Mouse (Mus musculus) brain, embryonic 18.5 days (tissue): ENCODE measurements around the gene Hmgcr.
"Not testable (repeated sequence)": the region's sequence is repeated elsewhere in the genome, so short reads cannot be mapped to it uniquely, and the experiment has no call there.

Source experiments
- DNase-seq: peaks from one replicate; pipeline ENCODE4 v3.0.0-alpha.2; 2012; ENCODE audit warnings: low read depth, low spot score

Gene Hmgcr

DNA sequence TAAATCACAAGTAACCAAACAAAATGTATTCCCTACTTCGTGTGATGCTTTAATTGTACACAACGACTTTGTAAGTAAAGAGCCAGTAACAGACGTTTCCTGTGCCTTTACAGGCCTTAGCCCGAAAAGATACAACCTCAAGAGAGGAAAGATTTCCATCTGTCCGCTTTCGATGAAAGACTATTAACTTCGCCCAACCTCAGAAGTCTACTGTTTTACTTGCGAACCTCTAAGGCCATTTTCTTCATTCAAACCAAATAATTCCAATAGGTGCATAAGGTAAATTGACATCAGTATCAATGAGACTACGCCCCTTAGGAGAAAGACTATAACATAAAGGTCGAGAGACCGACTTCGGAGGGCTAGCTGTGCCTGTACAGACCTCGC, 724 bp downstream of the Hmgcr start:
- DNase-seq, result no peak

DNA sequence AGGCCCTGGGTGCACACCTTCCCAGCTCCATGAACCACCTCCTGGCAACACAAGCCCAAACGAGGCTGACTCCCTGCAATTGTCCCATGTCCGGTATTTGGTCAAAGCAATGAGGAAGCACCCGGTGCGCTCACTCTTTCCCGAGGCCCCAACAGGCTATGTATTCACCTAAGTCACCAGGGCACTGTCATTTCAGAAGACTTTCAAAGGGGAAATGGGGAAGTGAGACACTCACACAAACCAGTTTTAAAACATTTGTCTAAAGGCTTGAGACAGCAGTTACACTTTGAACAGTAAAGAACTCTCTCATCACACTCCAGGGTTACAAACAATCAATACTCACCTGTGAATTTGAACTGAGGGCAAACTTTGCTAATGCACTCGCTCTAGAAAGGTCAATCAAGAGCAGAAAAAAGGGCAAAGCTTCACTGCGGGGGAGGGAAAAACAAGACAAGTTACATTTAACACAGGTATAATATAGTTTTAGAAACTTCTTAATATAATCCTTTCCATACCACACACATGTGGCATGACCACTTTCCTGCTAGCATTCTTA, 6.2 kb downstream of the Hmgcr start:
- no peak for DNase-seq

DNA sequence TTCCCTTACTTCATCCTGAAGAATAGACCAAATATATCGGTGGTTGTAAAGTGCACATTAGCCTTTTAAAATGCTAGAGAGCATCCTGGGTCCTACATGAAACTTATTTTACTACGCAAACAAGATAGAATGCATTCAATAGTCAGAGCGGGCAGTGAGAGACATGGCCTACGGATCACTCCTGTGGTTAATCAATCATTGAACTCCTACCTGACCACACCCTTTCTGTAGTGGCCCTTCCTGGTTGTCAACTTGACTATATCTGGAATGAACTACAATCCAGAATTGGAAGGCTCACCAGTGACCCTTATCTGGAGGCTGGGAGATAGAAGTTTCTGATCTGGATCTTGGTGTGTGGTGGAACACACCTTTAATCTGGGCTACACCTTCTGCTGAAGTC, 7.6 kb downstream of the Hmgcr start:
- DNase-seq, result not testable (repeated sequence)

DNA sequence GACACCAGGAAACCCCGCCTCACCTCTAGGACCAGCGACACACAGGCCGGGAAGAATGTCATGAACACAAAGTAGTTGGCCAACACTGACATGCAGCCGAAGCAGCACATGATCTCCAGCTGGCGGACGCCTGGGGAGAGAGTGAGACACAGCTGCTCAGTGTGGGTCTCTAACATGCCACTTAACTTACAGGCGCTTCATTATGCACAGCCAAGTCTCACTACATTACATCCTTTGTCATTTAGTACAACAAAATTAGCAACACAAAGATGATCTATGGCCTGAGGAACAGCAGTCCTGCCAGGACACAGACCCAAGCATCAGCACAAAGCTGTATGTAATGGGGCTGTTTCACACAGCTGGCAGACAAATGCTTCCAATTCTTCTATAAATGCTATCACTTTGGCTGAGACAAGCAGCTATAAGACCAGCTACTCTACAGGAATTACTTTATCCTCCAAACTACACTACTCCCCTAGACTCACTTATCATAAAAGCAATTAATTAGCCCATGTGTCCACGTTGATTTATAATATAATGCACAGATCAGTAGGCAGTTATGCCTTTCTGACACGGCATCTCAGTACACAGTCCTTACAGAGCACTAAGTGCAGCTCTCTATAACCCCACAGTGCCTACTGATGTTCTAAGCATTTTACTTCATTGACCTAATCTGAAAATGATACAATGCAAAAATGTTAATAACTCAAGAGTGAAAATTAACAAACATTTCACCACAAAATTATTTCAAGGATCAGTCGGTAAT, 10.5 kb downstream of the Hmgcr start:
- DNase-seq, result no peak

DNA sequence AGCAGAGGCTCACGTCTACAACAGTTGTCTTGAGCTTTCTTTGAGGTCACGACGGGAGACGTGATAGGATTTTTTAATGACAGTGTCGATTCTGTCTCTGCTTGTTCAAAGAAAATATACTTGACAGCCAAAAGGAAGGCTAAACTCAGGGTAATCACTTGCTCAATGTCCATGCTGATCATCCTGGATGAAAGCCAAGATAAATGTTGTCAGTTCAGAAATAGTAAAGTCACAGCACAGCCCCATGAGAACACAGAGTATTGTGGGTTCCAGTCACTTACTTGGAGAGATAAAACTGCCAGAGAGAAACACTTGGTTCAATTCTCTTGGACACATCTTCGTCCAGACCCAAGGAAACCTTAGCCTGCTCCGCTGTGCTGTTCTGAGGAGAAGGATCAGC, 11.8 kb downstream of the Hmgcr start:
- no peak for DNase-seq

DNA sequence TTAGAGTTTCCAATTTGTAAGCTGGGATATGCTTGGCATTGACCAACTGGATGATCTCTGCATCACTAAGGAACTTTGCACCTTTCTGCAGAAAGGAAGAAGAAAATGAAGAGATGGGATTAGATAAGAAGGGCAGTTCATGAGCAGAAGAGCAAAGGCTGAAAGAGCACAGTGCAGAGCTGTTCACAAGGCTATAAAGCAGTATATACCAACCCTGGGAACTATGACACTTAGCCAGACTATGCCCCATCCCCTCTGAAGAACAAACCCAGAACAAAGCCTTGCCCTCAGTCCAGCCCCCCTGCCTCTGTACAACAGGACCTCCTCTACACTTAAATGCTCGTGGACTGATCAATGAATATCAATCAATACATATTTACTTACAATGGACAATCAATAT, 14.1 kb downstream of the Hmgcr start:
- DNase-seq, result no peak

DNA sequence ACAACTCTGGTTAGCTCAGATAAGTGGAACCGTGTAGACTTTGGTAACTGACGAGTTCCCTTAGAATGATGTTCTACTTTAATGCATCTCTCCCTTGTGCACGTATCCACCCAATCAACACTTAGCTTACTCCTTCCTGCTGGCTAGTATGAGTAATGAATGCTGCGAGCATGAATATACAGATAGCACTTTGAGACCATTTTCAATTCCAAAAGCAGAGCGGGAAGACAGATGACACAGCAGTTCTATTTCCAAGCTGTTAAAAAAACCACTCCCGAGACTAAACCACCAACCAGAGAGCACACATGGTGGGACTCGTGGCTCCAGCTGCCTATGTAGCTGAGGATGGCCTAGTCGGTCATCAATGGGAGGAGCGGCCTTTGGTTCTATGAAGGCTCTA, 17.7 kb downstream of the Hmgcr start:
- DNase-seq, result no peak

DNA sequence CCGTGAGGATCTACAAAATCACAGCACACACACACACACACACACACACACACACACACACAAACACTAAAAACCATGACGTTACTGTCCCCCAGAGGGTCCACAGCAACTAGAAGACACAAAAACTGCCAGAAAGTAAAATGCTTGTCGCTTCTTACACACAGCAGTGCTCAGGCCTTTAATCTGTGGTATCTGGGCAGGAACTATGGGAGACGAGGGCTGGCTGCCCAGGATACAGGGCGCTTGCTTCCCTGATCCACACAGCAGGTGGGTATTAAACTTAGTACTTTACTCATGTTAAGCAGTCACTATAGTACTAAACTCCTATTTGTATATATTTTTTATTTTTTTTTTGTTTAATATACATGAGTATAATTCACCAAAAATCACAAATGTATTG, 24.9 kb downstream of the Hmgcr start:
- no peak for DNase-seq

DNA sequence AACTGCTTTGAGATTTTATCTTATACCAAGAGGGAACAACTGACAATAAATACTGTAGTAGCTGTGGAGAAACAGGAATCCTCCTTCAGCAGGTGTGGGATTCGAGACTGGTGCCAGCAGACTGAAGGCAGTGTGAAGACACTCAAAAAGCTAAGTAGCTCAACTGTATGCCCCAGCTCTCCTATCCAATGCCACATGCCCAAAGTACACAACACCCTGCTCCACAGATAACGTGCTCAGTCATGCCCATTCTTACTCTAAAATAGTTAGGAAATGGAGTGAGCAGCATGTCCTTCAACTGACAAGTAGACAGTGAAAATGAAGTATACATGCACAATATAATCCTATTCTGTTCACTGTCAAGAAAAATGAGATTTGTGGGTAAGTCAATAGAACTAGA, 26.6 kb downstream of the Hmgcr start:
- no peak for DNase-seq

DNA sequence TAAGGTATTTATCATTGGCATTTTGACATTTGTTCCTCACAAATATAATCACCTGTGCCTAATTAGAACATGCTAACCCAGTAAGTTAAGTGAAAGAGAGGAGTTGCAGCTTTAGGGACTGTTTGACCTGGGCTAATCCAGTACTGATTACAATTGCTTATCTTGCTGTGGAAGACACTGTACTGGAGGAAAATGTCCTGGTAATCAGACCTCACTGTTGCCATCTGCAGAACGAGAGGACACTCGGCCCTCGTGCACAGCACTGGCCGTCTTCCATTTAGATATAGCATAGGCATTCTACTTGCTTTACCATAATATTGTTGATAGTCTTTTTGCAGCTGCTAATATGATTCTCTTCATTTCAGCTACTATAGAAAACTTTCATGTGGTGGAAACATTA, 40.3 kb downstream of the Hmgcr start:
- no peak for DNase-seq

DNA sequence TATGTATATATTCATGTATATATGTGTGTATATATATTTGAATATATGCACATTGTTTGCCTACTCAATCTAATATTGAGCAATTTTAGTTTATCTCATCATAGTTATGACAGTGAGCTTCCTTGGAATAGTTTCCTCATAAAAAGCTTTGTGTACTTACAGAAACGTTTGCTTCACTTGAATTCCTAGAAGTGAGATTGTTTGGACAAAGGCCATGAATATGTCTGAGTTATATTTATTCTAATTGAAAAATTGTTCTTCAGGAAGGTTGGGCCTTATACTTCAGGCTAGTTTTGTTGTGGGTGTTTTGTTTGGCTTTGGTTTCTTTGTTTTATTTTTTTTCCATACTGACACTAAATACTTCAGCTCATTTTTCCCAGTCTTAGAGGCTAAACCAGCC, 49.8 kb downstream of the Hmgcr start:
- DNase-seq, result no peak

DNA sequence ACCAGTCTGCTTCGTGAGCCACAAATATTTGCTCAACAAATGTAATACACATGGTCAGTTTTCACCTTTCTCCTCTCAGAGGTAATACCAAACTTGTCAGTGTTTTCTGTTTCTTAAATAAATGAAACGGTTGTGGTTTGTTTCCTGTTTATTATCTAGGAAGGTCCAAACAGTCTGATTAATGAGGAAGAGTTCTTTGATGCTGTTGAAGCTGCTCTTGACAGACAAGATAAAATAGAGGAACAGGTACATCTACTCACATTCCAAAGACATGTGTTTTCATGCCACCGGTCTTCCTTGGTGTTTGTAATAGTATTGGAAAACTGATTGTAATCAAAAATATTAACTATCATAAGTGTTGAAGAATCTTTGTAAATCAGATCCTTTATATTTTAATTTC, 56.1 kb downstream of the Hmgcr start:
- no peak for DNase-seq

DNA sequence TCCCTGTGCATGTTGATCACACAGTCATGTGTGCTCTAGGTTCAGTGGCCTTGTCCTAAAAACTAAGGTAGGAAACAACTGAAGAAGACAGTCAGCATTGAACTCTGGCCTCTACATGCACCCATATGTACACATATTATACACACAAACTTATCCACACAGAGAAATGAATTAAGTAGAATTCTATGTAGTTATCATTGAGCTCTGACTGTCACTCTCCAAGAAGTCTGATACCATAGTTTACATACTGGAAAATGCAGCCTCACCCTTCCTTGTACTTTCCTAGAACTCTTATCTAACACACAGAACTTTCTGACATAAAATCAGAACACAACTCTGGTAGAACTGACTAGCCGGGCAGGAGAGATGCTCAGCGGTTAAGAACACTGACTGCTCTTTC, 66.5 kb downstream of the Hmgcr start:
- no peak for DNase-seq

DNA sequence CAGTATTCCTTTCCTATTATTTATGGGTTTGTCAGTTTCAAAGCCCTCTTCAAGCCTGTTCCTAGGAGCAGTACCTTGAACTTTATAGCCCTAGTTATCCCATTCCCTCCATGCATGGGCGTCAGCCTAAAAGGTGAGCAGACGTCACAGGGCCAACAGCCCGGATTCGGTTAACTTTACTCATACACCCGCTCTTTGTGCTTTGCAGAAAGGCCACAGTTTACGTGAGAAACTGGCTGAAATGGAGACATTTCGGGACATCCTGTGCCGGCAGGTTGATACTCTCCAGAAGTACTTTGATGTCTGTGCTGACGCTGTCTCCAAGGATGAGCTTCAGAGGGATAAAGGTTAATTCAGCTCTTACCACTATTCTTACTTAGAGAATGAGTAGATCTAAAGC, 71.6 kb downstream of the Hmgcr start:
- DNase-seq, result no peak
